Mouse (Mus musculus) lung, adult 2 months (tissue): ENCODE data around the gene Ube2n.

Source experiments
- CTCF ChIP-seq: fragments of 200-500 bp; IDR thresholded peaks from 2 replicates; pipeline ENCODE4 v1.5.1; 2011; ENCODE audit warnings: mild to moderate bottlenecking, low read length, control low read depth; ENCODE audit not compliant: insufficient read depth
- POLR2A ChIP-seq: fragments of 200-500 bp; IDR thresholded peaks from 2 replicates; pipeline ENCODE4 v1.6.1; 2011; ENCODE audit warnings: low read depth, mild to moderate bottlenecking, control low read depth, low read length, borderline replicate concordance; ENCODE audit errors: extremely low read depth

DNA sequence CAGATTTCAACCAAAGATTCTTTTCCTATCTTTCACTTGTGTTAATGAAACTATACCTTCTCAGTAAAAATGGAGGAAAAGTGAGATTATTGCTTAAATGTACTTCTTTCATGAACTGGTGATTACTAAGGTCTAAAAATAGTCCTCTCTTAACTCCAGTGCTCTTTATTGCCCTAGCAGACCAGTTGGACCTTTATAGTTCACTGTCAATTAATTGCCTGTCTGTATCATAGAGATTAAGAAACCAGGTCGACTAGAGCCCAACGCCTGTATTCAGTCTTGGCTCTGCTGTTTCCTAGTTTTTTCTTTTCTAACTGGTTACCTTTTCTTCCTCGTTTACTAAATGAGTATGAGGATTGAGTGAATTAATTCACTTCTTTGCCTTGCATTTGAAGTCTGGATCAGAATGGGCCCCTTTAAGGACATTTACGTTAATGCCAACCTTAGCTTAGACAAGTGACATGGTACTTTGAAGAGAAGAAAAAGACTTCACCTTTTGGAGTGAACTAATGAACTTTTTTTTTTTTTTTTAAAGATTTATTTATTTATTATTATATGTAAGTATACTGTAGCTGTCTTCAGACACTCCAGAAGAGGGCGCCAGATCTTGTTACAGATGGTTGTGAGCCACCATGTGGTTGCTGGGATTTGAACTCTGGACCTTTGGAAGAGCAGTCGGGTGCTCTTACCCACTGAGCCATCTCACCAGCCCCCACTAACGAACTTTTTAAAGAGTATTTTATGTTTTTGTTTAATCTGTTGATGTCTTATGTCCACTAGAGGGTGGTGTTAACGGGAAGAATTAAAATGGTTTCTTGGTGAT, 20.7 kb downstream of the Ube2n start:
- TF ChIP-seq CTCF: no peak
- TF ChIP-seq POLR2A: no peak
